Mouse (Mus musculus): ENCODE data around the gene 5430427O19Rik.

The 5430427O19Rik gene

GRCm38 (mm10) chrX:85869914-85870483 is at the start of gene 5430427O19Rik:
Gene 5430427O19Rik, plus strand, starts transcription at chrX:85870354.
- no peak for DNase-seq

GRCm38 (mm10) chrX:85827719-85828453 is 42.3 kb upstream of the 5430427O19Rik start:
- DNase-seq: no peak

- peak; percentile 12 for DNase-seq
Observed at GRCm38 (mm10) chrX:85829000-85829399, 41.2 kb upstream of the 5430427O19Rik start.

GRCm38 (mm10) chrX:85839174-85839573 is 31.0 kb upstream of the 5430427O19Rik start:
- no peak for DNase-seq

- DNase-seq: peak; percentile 6
Observed at GRCm38 (mm10) chrX:85855938-85856337, 14.2 kb upstream of the 5430427O19Rik start.

GRCm38 (mm10) chrX:85857169-85857568 is 13.0 kb upstream of the 5430427O19Rik start:
- no peak for DNase-seq

GRCm38 (mm10) chrX:85868079-85868478 is 2.1 kb upstream of the 5430427O19Rik start:
- no peak for DNase-seq

GRCm38 (mm10) chrX:85871371-85872056 is 1.4 kb downstream of the 5430427O19Rik start:
- DNase-seq: no peak

GRCm38 (mm10) chrX:85874367-85874766 is 4.2 kb downstream of the 5430427O19Rik start:
- DNase-seq: no peak

GRCm38 (mm10) chrX:85875951-85876350 is 5.8 kb downstream of the 5430427O19Rik start:
- no peak for DNase-seq

GRCm38 (mm10) chrX:85877747-85878146 is 7.6 kb downstream of the 5430427O19Rik start:
- DNase-seq: no peak

- DNase-seq: peak; percentile 16
Observed at GRCm38 (mm10) chrX:85878293-85878692, 8.1 kb downstream of the 5430427O19Rik start.

GRCm38 (mm10) chrX:85879198-85879977 is 9.2 kb downstream of the 5430427O19Rik start:
- peak; percentile 51 for DNase-seq

GRCm38 (mm10) chrX:85886651-85887050 is 16.5 kb downstream of the 5430427O19Rik start:
- no peak for DNase-seq

- DNase-seq: no peak
Observed at GRCm38 (mm10) chrX:85901195-85901594, 31.0 kb downstream of the 5430427O19Rik start.

GRCm38 (mm10) chrX:85919034-85919433 is 48.9 kb downstream of the 5430427O19Rik start:
- peak; percentile 39 for DNase-seq

GRCm38 (mm10) chrX:85932991-85933390 is 62.8 kb downstream of the 5430427O19Rik start:
- DNase-seq: no peak

Measured in kidney, postnatal 10 days (tissue).